Mouse (Mus musculus): Measurements from ENCODE around the gene Padi1. TPM values are rescaled to one million over a fixed set of nuclear protein-coding genes. Genes with fewer than 3 reads are reported as not detected.

Padi1 gene
- polyA plus RNA-seq, 1 experiment: 0.06 TPM

GRCm38 (mm10) chr4:140782821-140783220 lies 62.8 kb downstream of the Padi1 start:
- TF ChIP-seq MYOD1 (IDR thresholded peaks at IDR 0.05; ENCODE audit: control insufficient read depth in 1 of 3, insufficient read length in 2 of 3, low read depth in 2 of 3) (no peak), E2F4 (IDR thresholded peaks at IDR 0.05; ENCODE audit: insufficient read depth) (no peak), TCF12 (IDR thresholded peaks at IDR 0.05; ENCODE audit: insufficient read depth, poor library complexity, severe bottlenecking) (no peak), TCF3 (IDR thresholded peaks at IDR 0.05; ENCODE audit: insufficient read length, low read depth) (no peak), POLR2AphosphoS2 (IDR thresholded peaks at IDR 0.05; ENCODE audit: insufficient read length, low read depth) (no peak), REST (IDR thresholded peaks at IDR 0.05; ENCODE audit: insufficient read depth, insufficient read length) (no peak), SRF (IDR thresholded peaks at IDR 0.05; ENCODE audit: control insufficient read depth, insufficient read length, low read depth) (no peak), USF1 (IDR thresholded peaks at IDR 0.05; ENCODE audit: low read depth) (no peak), MYOG (IDR thresholded peaks at IDR 0.05; ENCODE audit: control insufficient read depth in 1 of 3, insufficient read depth in 1 of 3, insufficient read length in 2 of 3, low read depth in 2 of 3) (no peak), MAX (IDR thresholded peaks at IDR 0.05; ENCODE audit: low read depth) (no peak), POLR2A (IDR thresholded peaks at IDR 0.05; ENCODE audit: insufficient read length, low read depth) (no peak), CEBPB (IDR thresholded peaks at IDR 0.05; ENCODE audit: insufficient read depth, poor library complexity, severe bottlenecking) (no peak)
- Histone ChIP-seq H3K79me2 (ENCODE audit: control insufficient read depth, insufficient read depth) (no peaks in the 10 kb centered on the region), H3ac (ENCODE audit: control insufficient read depth, insufficient read length) (no peak overlapping the region), H3K4me2 (ENCODE audit: low read depth) (no peak overlapping the region), H3K4me3 (no peak overlapping the region), H3K36me3 (ENCODE audit: control insufficient read depth, insufficient read depth) (no peaks in the 10 kb centered on the region), H3K27me3 (ENCODE audit: control insufficient read depth, insufficient read depth, insufficient read length) (no peaks in the 10 kb centered on the region)

DNA sequence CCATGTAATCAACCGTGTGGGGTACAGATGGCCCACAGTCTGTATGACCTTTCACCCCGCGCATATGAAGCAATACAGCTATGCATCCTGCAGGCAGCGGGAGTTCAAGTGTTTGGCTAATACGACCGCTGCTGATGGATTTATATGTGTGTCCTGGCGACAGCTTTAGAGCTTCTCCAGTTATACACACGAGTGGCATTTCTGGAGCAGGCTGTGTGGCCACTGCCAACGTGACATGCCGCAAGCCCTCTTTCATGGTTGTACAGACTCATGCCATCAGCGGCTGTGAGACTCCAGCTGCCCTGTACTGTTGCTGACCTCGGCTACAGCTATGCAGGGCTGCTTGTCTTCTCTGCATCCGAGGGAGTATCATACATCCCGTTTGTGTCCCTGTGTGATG lies 65.1 kb downstream of the Padi1 start:
- Histone ChIP-seq H3K27me3 (ENCODE audit: control insufficient read depth, insufficient read depth, insufficient read length) (no peaks in the 10 kb centered on the region), H3K4me2 (ENCODE audit: low read depth) (no peak overlapping the region), H3K36me3 (ENCODE audit: control insufficient read depth, insufficient read depth) (no peaks in the 10 kb centered on the region), H3K4me3 (no peak overlapping the region), H3ac (ENCODE audit: control insufficient read depth, insufficient read length) (no peak overlapping the region), H3K79me2 (ENCODE audit: control insufficient read depth, insufficient read depth) (no peaks in the 10 kb centered on the region)
- no peak for TF ChIP-seq CEBPB (IDR thresholded peaks at IDR 0.05; ENCODE audit: insufficient read depth, poor library complexity, severe bottlenecking)
- TF ChIP-seq MYOG (IDR thresholded peaks at IDR 0.05; ENCODE audit: control insufficient read depth in 1 of 3, insufficient read depth in 1 of 3, insufficient read length in 2 of 3, low read depth in 2 of 3): no peak
- TF ChIP-seq MAX (IDR thresholded peaks at IDR 0.05; ENCODE audit: low read depth): no peak

DNA sequence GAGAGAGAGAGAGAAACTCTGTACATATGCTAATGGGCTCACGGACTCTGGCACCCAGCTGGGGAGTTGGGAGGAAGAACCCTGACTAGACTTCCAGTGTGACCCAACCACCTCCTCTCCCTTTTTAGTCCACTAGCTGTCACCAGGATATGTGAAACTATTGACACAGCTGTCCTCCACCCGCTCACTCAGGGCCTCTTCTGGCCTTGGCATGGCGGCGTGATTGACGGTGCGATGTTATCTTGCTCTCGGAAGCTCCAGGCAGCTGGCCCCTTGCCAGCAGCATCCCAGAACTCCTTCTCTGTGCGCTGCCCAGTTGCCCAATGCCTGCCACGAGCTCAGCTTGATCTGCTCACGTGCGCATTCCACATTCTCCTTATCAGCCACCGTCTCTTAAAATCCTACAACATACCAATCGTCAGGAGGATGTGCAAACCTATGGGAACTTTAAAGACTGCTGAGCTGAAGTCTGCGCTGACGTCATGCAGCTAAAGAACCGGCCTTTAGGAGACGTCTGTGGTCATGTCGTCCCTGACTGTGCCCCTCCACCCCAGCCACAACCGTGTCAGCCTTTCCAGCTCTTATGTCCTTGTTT lies 65.7 kb downstream of the Padi1 start:
- TF ChIP-seq E2F4 (IDR thresholded peaks at IDR 0.05; ENCODE audit: insufficient read depth): no peak
- 0 out of 2 replicates have a peak, but pooled peaks have one; percentile 1 for TF ChIP-seq CEBPB (IDR thresholded peaks at IDR 0.05; ENCODE audit: insufficient read depth, poor library complexity, severe bottlenecking)
- peak in 2 of 3 experiments; percentile 30 to 92 for TF ChIP-seq MYOG (IDR thresholded peaks at IDR 0.05; ENCODE audit: control insufficient read depth in 1 of 3, insufficient read depth in 1 of 3, insufficient read length in 2 of 3, low read depth in 2 of 3)
- TF ChIP-seq REST (IDR thresholded peaks at IDR 0.05; ENCODE audit: insufficient read depth, insufficient read length): no peak
- TF ChIP-seq POLR2A (IDR thresholded peaks at IDR 0.05; ENCODE audit: insufficient read length, low read depth): no peak
- TF ChIP-seq MAX (IDR thresholded peaks at IDR 0.05; ENCODE audit: low read depth): no peak
- peak; percentile 61 for TF ChIP-seq TCF3 (IDR thresholded peaks at IDR 0.05; ENCODE audit: insufficient read length, low read depth)
- TF ChIP-seq MYOD1 (IDR thresholded peaks at IDR 0.05; ENCODE audit: control insufficient read depth in 1 of 3, insufficient read length in 2 of 3, low read depth in 2 of 3): peak; percentile 67 to 97 (median 82)
- TF ChIP-seq USF1 (IDR thresholded peaks at IDR 0.05; ENCODE audit: low read depth): no peak
- no peak for TF ChIP-seq POLR2AphosphoS2 (IDR thresholded peaks at IDR 0.05; ENCODE audit: insufficient read length, low read depth)
- TF ChIP-seq TCF12 (IDR thresholded peaks at IDR 0.05; ENCODE audit: insufficient read depth, poor library complexity, severe bottlenecking): peak; percentile 60
- no peak for TF ChIP-seq SRF (IDR thresholded peaks at IDR 0.05; ENCODE audit: control insufficient read depth, insufficient read length, low read depth)
- H3K36me3 ChIP-seq (ENCODE audit: control insufficient read depth, insufficient read depth): no peaks in the 10 kb centered on the region
- H3K79me2 ChIP-seq (ENCODE audit: control insufficient read depth, insufficient read depth): no peaks in the 10 kb centered on the region
- no peak overlapping the region for H3K4me3 ChIP-seq
- no peak overlapping the region for H3ac ChIP-seq (ENCODE audit: control insufficient read depth, insufficient read length)
- H3K27me3 ChIP-seq (ENCODE audit: control insufficient read depth, insufficient read depth, insufficient read length): no peaks in the 10 kb centered on the region
- H3K4me2 ChIP-seq (ENCODE audit: low read depth): no peak overlapping the region

DNA sequence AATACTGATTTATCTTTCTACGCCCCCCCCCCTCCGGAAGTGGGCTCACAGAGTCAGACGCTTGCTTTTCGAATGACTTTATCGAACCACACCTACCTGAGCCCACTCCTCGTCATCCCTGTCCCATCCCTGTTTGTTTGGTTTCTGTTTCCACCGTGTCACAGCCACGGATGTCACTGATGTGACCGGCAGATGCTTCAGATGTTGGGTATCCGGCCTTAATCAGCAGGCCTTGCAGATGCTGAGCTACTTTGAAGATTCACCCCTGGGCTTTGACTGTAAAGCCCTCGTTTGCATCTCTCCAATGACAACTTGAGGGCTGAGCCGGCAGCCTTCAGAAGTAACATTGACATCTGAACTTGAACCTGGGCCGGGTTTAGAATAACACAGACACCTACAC lies 69.0 kb downstream of the Padi1 start:
- Histone ChIP-seq H3K36me3 (ENCODE audit: control insufficient read depth, insufficient read depth) (no peaks in the 10 kb centered on the region), H3K79me2 (ENCODE audit: control insufficient read depth, insufficient read depth) (no peaks in the 10 kb centered on the region), H3ac (ENCODE audit: control insufficient read depth, insufficient read length) (no peak overlapping the region), H3K27me3 (ENCODE audit: control insufficient read depth, insufficient read depth, insufficient read length) (no peaks in the 10 kb centered on the region), H3K4me3 (no peak overlapping the region), H3K4me2 (ENCODE audit: low read depth) (no peak overlapping the region)
- TF ChIP-seq E2F4 (IDR thresholded peaks at IDR 0.05; ENCODE audit: insufficient read depth) (no peak), SRF (IDR thresholded peaks at IDR 0.05; ENCODE audit: control insufficient read depth, insufficient read length, low read depth) (no peak), MAX (IDR thresholded peaks at IDR 0.05; ENCODE audit: low read depth) (no peak), TCF12 (IDR thresholded peaks at IDR 0.05; ENCODE audit: insufficient read depth, poor library complexity, severe bottlenecking) (no peak), POLR2AphosphoS2 (IDR thresholded peaks at IDR 0.05; ENCODE audit: insufficient read length, low read depth) (no peak), POLR2A (IDR thresholded peaks at IDR 0.05; ENCODE audit: insufficient read length, low read depth) (no peak), CEBPB (IDR thresholded peaks at IDR 0.05; ENCODE audit: insufficient read depth, poor library complexity, severe bottlenecking) (no peak), REST (IDR thresholded peaks at IDR 0.05; ENCODE audit: insufficient read depth, insufficient read length) (no peak), MYOD1 (IDR thresholded peaks at IDR 0.05; ENCODE audit: control insufficient read depth in 1 of 3, insufficient read length in 2 of 3, low read depth in 2 of 3) (no peak), USF1 (IDR thresholded peaks at IDR 0.05; ENCODE audit: low read depth) (no peak), MYOG (IDR thresholded peaks at IDR 0.05; ENCODE audit: control insufficient read depth in 1 of 3, insufficient read depth in 1 of 3, insufficient read length in 2 of 3, low read depth in 2 of 3) (no peak), TCF3 (IDR thresholded peaks at IDR 0.05; ENCODE audit: insufficient read length, low read depth) (no peak)
